Mouse (Mus musculus): ENCODE results near the gene Gm9803.

DNA sequence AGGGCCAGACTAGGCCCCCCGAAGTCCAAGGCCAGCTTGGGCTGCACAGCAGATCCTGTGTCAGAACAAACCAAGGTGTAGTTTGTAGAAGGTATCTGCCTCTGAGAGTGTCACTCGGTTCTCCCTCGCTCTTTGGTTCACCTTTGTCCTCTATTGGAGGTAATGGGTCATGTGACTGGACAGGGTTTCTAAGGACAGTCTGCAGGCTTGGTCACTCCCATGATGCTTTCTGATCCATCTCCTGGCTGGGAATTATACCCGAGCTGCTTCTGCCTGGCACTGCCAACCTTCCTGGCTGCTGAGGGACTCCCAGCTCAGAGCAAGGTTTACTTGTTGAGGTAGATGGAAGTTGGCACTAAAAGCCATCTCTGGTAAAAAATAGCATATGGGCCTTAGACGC is 33.0 kb upstream of the Gm9803 start:
- TF ChIP-seq CTCF (conservative IDR thresholded peaks at IDR 0.05; ENCODE audit: low read length) (no peak), NANOG (IDR thresholded peaks at IDR 0.05; ENCODE audit: borderline replicate concordance, low read length) (no peak), POU5F1 (IDR thresholded peaks at IDR 0.05; ENCODE audit: borderline replicate concordance, low read length) (no peak)
